Mouse (Mus musculus) cortical plate, adult 2 months (tissue): ENCODE measurements at regions not wholly inside any gene's neighbourhood (a gene's known extent, or its start where the extent isn't known, plus 50 kb on each side); places are given as distances from the start of the nearest gene placed in this dataset.

Source experiments
- H3K27ac ChIP-seq: fragments of 200-500 bp; 2 replicates; pipeline ENCODE4 v1.5.1; 2012; ENCODE audit warnings: low read length, control low read depth, inconsistent platforms; ENCODE audit not compliant: insufficient read depth
- H3K4me1 ChIP-seq: fragments of 200-500 bp; 2 replicates; pipeline ENCODE4 v1.6.1; 2011; ENCODE audit warnings: low read length; ENCODE audit not compliant: control insufficient read depth, insufficient read depth
- H3K4me3 ChIP-seq: fragments of 200-500 bp; 2 replicates; pipeline ENCODE4 v1.5.1; 2011; ENCODE audit warnings: mild to moderate bottlenecking, low read length, control low read depth; ENCODE audit not compliant: insufficient read depth
- CTCF ChIP-seq: fragments of 200-500 bp; IDR thresholded peaks from 2 replicates; pipeline ENCODE4 v1.5.1; 2011; ENCODE audit warnings: mild to moderate bottlenecking, control low read depth, low read length; ENCODE audit not compliant: insufficient read depth; ENCODE audit errors: extremely low read depth
- POLR2A ChIP-seq: fragments of 200-500 bp; IDR thresholded peaks from 2 replicates; pipeline ENCODE4 v1.6.1; 2011; ENCODE audit warnings: mild to moderate bottlenecking, low read length, control low read depth; ENCODE audit not compliant: insufficient read depth; ENCODE audit errors: extremely low read depth

DNA sequence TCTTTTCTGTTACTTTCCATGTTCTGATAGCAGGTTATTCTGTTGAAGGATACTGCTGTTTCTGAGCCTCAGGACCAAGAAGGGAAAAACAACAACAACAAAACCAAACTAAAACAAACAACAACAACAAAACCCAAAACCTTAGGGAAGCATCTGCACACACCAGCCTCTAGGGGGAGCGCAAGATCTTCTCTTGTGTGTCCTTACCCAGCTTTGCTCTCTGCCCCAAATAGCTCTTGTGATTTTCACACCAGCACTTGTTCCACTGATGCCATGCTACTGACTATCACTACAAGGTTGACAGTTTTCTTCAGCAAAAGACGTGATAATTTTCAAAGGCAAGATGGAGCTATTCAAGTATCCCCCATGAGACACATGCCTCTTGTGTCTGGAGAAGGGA, 59.8 kb upstream of the Nrg3 start:
- TF ChIP-seq POLR2A: no peak
- peak; percentile 90 for TF ChIP-seq CTCF
- Histone ChIP-seq H3K4me3 (no peak overlapping the region), H3K4me1 (no peaks in the 10 kb centered on the region), H3K27ac (no peak overlapping the region)
